Mouse (Mus musculus) cerebellum, postnatal 25 days (tissue): ENCODE data around the gene Atp2c2.
A peak's percentile ranks its signal among the peaks of the same experiment; 100 is the strongest.

Source experiments
- DNase-seq, 2 experiments: peaks; one replicate each; pipeline ENCODE4 v3.0.0; 2021; ENCODE audit warnings: mixed read lengths in 2 of 2

Gene Atp2c2

DNA sequence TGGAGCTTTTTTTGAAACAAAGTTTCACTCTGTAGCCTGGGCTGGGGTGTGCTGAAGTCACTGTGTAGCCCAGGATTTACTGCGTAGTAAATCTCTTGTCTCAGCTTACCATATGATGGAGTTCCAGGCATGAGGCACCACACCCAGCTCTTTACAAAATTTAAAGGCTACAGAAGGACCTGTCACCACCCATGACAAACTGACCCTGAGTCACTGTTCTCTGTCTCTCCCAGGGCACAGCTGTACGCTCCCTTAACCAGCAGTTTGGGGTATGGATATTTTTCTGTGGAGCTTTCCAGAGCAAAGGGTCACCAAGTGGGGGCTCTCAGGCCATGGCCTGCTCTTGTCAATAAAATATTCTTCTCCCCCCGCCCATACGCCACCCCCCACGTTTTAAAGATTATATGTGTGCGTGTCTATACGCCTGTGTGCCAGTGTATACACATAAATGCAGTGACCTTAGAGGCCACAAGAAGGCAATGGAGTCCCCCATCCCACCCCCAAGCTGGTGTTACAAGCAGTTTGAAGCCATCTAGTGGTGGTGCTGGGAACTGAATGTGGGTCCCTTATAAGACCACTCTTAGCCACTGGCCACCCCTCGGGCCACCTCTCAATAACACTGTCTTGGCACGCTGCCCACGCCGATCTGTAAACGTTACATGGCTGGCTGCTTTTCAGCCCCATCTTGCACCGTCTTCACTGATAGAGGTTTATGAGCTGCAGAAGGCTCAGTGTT, 43.6 kb downstream of the Atp2c2 start:
- peak in 1 of 2 experiments; percentile 44 for DNase-seq

DNA sequence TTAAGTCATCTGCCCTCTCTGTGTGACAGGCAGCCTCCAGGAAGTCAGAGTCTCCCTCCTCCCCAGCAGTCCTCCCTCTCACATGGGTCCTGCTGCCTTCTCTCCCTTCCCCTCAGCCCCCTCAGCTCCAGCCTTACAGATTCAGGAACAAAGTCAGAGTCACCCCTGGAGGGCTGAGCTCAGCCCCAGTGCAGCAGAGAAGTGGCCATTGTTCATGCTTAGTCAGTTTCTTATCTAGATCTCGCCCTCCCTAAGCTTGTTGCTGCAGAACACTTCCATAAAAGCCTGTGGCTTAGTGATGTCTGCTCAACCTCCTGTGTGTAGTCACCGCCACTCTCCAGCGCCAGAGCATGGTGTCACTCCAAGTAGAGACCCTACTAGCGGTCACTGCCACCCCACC, 44.8 kb downstream of the Atp2c2 start:
- DNase-seq, result no peak

GRCm38 (mm10) chr8:119755238-119756146, 55.7 kb downstream of the Atp2c2 start:
- DNase-seq, result no peak

- no peak for DNase-seq
Measured at GRCm38 (mm10) chr8:119756147-119756461, 56.3 kb downstream of the Atp2c2 start.

DNA sequence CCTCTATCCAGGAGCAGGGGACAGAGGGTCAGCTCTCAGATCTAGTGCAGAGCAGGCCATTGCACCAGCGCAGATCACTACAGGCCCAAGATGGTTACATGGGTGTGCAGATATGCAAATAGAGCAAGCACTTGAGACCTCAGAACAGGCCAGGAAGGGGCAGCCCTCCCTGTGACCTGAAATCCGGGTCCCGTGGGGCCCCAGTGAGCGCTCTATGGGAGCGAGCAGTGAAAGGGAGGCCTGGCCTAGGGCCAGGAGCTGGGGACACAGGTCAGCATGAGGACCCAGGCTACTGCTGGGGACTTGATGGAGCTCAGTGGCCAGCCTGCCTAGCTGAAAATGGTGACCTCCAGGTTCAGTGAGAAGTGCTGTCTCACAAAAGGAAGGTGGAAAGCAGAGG, 56.7 kb downstream of the Atp2c2 start:
- no peak for DNase-seq

- no peak for DNase-seq
Measured at GRCm38 (mm10) chr8:119761692-119762091, 61.9 kb downstream of the Atp2c2 start.

DNA sequence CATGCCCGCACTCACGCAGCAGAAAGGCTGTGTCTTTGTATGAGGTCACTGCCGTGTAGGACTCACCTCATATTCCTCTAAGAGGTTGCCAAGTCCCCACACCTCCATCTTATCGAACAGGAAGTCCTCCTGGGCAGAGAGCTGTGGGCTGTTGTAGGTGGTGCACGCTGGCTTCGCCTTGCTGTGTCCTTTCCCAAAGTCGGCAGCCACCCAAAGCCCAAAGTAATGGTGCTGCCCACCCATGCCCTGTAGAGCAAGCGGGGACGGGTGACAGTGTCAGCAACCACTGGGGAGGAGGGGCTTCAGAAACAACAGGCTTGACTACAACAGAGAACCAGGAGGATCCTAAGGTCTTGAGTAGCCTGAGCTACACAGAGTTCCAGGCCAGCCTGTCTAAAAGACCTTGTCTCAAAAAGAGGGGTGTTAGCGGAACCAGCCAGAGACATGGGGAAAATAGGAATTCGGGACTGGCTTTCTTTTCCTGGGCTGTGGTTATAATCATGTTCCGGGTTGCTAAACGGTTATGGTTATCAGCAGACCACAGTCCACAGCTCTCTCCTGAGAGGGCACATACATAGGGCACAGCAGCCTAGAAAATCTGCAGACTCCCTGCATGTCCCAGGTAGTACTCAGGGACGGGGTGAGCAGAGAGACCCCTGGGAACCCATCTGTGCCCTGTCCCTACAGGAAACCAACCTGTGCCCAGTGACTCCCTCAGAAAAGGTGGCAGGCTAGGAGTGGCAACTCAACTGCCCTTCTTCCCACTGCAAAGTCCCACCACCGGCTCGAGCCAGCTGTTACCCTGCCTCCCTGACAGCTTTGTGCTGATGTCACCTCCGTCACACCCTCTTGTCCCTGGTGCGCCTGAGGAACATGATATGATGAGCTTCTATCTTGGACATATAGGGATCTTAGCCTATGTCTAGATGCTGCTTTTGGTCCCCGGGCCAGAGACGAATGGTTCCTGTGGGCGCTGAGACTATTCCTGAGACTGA, 62.7 kb downstream of the Atp2c2 start:
- no peak for DNase-seq

DNA sequence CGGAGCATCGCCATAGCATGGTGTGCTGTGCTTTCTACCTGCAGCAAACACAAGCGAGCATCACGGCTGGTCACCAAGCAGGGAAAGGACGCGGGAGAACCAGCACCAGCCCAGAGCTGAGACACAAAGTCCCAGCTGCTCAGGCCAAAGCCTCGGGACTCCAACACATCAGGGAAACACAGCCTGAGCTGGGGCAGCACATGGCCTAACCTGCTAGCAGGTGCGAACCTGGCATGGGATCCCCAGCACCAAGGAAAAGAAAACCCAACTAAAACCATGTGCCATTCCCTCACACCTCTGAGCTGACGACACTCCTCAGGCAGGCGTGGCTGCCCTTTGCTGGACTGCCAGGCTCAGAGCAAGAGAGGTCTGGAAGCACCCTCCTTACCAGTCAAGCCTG, 65.5 kb downstream of the Atp2c2 start:
- no peak for DNase-seq

DNA sequence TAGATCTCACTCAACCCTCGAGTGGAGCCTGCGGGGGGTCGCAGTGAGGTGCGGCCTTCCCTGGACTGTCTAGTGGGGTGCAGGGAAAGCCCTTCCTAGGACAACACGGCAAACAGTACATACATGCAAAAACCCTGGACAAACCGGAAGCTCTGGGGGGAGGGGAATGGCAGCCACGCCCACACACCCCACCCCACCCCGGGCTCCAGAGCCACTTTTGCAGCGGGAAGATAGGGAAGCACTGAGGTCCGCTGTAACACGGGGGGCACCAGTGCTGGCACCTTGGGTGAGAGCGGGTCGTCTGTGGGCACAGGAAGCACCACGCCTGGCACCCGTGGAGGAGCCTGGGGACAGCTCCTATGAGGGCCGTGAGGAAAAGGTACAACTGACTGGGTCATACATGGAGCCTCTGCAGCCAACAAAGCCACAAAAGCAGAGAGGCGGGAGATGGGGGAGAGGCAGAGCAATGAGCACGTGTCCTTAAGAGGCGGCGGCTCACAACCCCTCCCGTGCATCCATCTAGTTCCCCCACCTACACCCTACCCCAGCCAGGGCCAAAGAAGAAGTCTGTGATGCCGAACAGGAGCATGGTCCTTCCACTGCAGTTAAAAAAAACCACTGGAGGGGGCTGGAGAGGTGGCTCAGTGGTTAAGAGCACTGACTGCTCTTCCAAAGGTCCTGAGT, 66.1 kb downstream of the Atp2c2 start:
- no peak for DNase-seq

DNA sequence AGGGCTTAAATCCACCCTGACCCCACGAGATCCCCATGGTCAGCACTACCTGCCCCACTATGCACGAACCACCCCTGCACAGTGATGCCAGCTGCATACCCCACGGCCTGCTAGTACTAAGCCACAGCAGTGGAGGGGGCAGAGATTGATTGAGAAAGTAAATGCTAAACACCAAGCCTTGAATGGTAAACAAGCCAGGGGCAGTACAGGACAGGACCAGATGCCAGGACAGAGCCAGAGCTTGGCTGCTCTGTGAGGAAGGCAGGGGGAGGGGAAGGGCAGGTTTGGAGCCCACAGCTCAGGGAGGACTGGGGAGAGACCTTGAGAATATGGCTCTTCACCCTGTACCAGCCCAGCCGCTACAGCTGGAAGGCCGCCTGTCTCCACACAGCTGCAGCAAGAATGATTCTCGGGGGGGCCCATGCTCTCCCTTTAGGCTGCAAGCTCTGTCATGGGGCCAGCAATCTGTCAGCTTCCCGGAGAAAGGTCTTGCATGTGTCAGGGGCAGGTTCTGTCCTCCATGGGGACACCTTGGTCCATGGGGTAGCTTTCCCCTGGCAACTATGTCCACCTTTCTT, 76.9 kb downstream of the Atp2c2 start:
- no peak for DNase-seq

- peak in 1 of 2 experiments; percentile 59 for DNase-seq
Measured at GRCm38 (mm10) chr8:119777765-119778164, 78.0 kb downstream of the Atp2c2 start.

- peak; percentile 99 to 100 for DNase-seq
Measured at GRCm38 (mm10) chr8:119778263-119778662, 78.5 kb downstream of the Atp2c2 start, which contains the start of gene Tldc1. Tldc1 (minus strand) TSS chr8:119778416.

GRCm38 (mm10) chr8:119779013-119779737, 79.4 kb downstream of the Atp2c2 start:
- DNase-seq, result peak; percentile 83 to 89

GRCm38 (mm10) chr8:119780402-119781049, 80.7 kb downstream of the Atp2c2 start:
- DNase-seq, result no peak

DNA sequence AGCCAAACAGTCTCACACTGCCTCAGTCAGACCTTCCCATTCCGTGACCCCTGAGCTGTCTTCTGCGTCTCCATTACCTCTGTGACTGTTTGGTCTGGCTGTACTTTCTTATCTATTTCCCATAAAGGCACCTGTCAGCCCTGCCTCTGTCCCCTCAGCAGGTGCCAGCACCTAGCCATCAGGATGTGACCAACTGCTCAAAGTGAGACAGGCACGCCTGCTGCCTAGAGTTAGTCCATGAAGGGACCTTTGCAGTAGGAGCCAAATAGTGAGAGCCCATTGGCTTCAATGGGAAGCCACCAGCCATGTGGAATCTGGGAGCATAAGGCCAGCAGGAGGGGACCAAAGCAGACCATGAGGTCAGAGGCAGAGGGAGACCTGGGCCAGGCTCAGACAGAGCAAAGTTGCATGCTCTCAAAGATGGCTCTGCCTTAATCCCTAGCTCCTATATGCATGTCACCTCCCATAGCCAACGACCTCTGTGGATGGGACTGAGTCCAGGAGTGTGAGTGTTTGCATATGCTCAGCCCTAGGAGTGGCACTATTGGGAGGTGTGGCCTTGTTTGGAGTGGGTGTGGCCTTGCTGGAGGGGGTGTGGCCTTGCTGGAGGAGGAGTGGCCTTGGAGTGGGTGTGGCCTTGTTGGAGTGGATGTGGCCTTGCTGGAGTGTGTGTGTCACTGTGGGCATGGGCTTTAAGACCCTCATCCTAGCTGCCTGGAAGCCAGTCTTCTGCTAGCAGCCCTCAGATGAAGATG, 81.5 kb downstream of the Atp2c2 start:
- DNase-seq, result no peak

- peak; percentile 79 to 90 for DNase-seq
Measured at GRCm38 (mm10) chr8:119782715-119783114, 82.9 kb downstream of the Atp2c2 start.

- DNase-seq, result no peak
Measured at GRCm38 (mm10) chr8:119783579-119783978, 83.8 kb downstream of the Atp2c2 start.

- DNase-seq, result no peak
Measured at GRCm38 (mm10) chr8:119784141-119784574, 84.3 kb downstream of the Atp2c2 start.

- no peak for DNase-seq
Measured at GRCm38 (mm10) chr8:119784676-119785075, 84.9 kb downstream of the Atp2c2 start.
